Mouse (Mus musculus) MEL-GATA-1-ER (cell line): ENCODE results near the gene Exosc5.

Experiments used
- DNase-seq: peaks from one replicate; pipeline ENCODE4 v3.0.0-alpha.2; 2012; ENCODE audit warnings: low read depth; ENCODE audit errors: extremely low read depth

Gene Exosc5

GRCm38 (mm10) chr7:25658657-25659472, at the start of gene Exosc5, which contains the start of gene Bckdha:
Gene Exosc5, plus strand, starts transcription at chr7:25659164.
Gene Bckdha, minus strand, starts transcription at chr7:25658981.
- peak; percentile 98 for DNase-seq

DNA sequence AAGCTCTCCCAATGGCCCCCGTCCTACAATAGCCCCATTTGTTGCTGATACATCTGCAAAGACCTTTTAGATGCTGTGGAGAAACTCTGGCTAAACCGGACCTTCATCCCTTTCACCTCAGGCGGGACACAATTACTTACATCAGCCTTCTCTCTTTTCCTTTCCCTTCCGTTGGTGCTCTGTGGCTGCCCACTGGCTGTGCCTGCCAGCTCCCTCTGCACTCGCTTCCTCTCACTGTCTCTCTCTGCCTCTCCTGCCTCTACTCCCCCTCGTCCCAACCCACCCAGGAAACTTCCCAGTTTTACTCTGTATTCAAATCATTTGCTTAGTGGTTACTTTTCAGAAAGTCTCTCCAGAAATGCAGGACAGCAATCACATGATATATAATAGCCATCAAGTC, 48.9 kb upstream of the Exosc5 start:
- DNase-seq, result no peak

DNA sequence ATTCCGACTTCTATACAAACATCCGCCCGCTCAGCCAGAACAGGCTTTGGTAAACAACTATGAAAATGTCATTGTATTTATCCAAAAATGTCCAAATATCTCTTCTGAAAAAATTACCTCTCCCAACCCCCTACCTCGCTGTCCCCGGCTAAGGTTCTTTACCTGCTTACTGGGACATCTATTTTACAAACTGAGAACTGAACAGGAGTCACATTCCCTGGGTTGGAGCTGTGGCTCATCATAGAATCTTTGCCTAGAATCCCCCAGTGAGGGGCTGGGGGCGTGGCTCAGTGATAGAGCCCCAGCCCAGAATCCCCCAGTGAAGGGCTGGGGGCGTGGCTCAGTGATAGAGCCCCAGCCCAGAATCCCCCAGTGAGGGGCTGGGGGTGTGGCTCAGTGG, 47.5 kb upstream of the Exosc5 start:
- no peak for DNase-seq

- DNase-seq, result no peak
Measured at GRCm38 (mm10) chr7:25614086-25614485, 44.9 kb upstream of the Exosc5 start.

DNA sequence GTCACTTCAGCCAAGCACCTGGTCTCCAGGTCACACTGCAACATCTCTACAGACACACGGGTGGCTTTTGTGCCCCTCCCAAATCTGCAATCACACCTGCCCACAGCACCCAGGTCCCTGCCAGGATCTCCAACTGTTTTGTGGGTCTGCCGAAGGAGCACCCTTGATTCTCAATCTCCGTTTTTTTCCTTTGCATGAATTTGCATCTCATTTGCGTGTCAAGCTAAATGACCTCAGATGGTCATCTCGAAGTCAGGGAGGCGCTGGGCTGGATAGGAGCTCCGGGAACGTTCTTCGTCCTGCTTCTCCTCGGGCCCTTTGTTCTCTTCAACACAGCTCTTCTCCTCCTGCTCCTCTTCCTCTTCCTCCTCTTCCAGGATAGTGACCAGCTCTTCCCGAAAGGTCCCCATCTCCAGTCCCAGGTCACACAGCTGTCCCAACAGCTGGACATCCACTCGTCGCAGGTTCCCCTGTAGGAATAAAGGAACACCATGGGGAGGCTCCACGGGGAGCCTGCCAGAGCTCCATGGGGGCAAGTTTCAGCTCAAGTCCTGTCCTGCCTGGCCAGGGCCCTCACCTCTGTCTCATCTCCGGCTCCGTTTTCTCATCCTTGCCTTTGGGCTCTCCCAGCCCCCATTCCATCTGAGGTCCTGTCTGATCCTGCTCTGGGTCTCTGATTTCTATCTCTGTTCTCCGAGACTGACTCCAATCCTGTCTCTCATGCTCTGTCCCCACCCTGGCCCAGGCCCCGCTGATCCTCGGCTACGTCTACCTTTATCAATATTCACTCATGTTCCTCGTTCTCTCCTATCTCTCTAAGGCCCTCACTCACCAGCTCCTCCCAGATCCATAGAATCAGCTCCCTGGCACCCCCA, 43.9 kb upstream of the Exosc5 start:
- DNase-seq, result no peak

DNA sequence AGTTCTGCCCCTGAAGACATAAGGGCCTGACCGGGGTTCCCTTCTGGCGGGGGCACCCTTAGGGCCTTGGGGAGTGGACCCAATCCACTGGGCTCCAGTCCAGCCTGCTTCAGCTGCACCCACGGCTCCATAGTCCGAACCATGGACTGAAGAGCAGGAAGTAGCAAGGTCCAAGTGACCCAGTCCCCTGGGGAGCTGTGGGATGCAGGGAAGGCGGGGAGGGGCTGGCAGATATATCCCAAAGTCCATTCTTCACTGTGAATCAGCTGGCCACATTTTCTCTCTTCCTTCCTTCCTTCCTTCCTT, 43.3 kb upstream of the Exosc5 start, which contains the start of gene Erich4:
TSS of gene Erich4 (minus strand) at position 187 of the 306 bp plus-strand sequence.
- DNase-seq, result no peak

DNA sequence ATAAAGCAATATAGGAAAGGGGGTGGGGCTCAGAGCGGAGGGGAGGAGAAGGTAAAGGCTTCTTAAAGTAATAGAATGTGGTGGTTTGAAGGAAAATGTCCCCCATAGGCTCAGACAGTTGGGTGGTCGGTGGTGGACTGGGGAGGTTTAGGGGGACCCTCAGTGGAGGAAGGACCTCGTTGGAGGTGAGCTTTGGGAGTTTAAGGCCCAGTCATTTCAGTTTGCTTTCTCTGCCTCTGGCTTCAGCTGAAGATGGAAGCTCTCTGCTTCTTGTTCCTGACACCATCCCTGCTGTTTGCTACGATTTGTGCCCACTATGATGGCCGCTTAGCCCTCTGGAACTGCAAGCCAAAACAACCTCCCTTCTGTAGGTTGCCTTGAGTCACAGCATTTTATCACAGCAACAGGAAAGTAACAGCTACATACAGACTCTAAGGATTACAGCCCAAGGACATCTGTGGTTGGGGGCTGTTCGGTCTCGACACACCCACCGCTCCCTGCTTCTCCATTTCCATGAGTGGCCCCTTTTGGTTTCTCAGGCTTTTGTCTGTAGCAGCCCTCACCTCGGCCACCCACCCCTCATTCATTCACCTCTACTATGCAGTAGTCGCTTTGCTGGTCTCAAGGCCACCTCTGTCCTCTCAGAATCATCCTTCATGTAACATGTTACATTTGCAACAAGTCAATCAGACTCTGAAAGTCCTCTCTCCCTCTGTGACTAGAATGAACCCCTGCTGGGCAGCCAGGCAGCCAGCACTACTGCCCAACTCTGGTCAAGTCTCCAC, 41.4 kb upstream of the Exosc5 start:
- no peak for DNase-seq

DNA sequence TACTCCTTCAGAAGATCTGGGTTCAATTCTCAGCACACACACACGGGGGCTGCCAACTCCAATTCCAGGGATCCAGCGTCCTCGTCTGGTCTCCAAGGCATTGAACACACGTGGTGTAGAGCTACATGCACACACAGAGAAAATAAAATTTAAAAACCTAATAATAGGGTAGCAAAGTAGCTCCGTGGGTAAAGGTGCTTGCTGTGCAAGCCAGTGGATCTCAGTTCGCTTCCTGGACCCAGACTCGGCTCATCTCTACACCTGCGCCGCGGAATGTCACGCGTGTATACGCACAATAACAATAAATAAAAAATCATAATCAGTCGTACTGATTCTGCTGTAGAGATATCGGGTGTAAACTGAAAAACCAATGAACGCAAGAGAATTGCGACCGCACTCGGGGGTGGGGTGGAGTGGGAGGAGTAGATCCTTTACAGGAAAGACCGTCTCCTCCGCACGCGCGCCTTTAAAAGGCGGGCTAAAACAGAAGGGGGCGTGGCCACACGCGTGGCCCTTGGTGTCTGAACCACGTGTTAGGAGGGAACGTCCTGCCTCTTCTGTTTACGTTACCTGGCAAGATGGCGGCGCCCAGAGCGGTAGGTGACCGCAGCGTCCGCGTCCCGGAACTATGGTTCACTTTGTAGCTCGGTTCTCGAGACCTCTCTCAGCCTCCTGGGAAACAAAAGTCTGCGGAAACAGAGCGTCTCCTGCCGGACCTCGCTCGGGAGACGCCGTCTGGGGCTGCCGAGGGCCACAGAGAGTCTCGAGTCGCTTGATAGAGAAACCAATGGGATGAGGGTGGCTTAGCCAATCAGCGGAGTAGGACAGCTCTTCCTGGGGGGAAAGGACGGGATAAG, 39.9 kb upstream of the Exosc5 start, which contains the start of gene Dmac2:
TSS of gene Dmac2 (plus strand) at position 550 of the 857 bp plus-strand sequence.
- DNase-seq, result peak; percentile 89

DNA sequence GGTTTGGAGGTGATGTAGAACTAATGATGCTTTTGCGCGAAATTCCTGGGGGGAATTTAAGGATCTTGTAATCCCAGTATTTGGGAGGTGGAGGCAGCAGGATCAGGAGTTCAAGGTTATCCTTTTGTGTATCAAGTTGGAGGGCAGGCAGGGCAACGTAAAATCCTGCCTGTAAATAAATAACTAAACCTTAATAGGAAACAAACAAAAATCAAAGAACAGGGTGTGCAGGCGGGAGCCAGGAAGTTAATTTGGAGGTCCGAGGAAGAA, 39.3 kb upstream of the Exosc5 start:
- no peak for DNase-seq

- no peak for DNase-seq
Measured at GRCm38 (mm10) chr7:25620101-25620500, 38.9 kb upstream of the Exosc5 start.

DNA sequence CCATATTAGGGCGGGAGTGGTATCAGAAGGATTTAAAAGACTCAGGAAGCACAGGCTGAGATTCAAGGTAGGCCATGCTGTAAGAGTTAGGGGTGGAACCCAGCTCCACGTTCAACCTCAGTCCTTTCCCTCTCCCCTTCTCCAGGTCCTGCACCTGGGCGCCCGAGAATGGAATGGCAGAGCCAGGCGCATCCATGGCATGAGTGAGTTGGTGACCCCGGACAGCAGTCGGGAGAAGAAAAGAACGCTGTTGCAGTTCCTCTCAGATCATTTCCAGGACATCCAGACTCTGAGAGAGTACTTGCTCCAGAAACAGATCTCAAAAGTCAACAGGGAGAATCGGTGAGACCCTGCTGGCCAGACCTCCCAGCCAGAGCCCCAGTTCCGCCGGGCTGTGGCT, 38.2 kb upstream of the Exosc5 start:
- DNase-seq, result no peak

DNA sequence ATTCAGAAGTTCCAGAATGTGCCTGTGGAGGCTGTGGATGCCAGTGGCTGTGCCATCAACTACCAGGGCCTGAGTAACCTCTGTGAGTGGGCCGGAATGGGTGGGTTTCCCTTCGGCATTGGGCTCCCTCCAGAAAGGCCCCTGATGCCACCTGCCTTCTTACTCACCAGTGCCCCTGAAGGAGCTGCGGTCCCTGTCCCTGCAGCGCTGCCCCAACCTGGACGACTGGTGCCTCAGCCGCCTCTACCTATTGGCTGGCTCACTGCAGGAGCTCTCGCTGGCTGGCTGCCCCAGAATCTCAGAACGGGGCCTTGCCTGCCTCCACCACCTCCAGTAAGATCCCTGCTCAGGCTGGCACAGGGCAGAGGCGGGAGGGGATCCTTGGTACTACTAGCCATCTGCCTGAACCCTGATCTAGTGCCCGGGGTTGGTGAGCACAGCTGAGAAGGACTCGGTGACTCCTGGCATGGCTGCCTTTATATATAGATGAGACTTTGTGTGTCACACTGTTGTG, 35.0 kb upstream of the Exosc5 start:
- no peak for DNase-seq

DNA sequence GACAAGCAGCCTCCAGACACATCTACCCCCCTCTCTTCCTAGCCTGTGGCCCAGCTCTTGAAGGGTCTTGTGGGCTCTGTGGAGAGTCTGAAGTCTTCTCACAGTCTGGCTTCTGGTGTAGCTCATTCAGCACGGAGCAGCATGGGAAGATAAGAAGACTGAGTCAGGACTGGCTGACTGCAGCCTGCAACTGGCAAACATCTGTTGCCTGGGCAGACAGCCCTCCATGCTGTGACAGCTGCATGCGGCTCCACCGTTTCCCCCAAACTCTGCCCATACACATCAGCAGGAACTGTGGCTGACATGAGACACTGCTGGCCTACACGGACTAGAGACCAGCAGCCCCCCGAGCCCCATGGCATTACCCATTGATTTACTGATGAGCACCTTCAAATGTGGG, 34.1 kb upstream of the Exosc5 start:
- DNase-seq, result no peak

DNA sequence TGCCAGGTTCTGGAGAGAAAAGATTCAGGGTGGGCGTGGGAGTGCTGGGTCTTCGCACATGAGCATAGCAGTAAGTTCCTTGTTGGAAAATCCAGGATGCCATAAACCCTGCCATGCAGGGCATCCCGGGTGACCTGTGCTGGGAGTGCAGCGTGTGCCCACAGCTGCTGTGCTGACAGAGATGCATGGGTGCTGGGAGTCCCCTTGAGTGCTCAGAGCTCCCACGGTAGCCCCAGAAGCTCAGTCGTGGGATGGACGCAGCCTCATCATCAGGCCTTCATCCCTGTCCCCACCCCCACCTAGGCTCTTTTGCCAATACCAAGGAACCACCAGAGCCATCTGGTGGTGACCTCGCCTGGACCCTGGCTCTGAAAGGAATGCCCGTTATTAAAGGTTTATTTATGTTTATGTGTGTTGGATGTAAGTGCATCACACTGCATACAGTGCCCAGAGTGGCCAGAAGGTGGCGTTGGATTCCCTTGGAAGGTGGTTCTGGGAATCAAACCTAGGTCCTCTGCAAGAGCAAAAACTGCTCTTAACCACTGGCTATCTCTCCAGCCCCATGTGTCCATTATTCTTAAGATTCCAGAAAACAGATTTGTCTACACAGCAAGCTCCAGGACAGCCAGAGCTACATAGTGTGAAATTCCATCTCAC, 33.2 kb upstream of the Exosc5 start:
- peak; percentile 40 for DNase-seq

GRCm38 (mm10) chr7:25626509-25627430, 32.2 kb upstream of the Exosc5 start, which contains the start of gene B3gnt8:
Gene B3gnt8, plus strand, starts transcription at chr7:25626654.
- DNase-seq, result no peak

DNA sequence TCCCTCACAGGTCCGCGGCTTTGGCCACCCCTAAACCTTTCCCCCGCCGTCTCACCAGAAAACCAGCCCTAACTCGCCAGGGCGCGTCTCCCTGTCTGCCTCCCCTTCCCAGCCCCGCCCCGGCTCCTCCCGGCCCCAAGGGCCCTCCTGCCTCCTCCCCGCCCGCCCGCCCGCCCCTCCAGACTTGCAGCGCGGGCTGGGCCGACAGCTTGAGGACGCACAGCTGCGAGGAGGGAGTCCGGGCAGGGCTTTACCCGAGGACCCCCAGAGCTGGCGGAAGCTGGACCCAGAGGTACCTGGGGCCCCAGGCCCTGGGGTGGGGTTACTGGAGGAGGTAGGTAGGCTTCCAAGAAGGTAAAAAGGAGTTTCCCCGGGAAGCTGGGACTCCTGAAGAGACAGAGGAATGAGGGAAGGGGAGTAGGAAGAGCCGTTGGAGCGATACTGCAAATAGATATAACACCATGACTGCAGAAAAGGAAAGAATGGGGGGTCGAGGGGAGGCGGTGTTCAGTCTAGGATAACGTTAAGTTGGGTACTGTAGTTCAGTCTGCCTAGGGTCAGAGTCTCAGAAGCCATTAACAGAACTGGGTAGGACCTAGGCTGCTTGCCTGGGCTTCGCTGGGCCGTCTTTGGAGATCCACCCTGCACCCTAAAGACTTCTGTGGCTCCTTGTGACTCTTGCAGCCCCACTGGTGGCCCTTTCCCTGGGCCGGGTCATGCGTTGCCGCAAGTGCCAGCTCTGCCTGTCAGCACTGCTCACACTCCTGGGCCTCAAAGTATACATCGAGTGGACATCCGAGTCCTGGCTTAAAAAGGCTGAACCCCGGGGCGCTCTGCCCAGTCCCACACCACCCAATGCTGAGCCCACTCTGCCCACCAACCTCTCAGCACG, 31.3 kb upstream of the Exosc5 start:
- no peak for DNase-seq

- DNase-seq, result no peak
Measured at GRCm38 (mm10) chr7:25628323-25628620, 30.7 kb upstream of the Exosc5 start.

DNA sequence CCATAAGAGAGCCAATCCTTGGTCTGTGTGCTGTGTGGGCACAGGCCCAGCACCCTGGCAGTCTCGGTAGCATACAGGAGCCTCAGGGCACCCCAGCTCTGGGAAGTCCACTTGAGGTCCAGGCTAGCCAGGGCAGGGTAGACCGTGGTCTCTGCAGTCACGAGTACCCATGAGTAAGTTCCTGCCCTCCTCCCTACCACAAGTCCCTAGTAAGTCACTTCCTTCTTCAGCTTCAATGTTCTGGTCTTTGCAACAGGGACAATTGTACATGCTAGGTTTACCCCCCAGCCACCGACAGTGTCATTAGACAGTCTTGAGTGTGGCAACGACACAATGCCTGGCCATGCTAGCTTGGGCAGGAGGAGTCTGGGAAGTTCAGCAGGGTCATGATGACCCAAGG, 26.3 kb upstream of the Exosc5 start:
- no peak for DNase-seq
